Mouse (Mus musculus) neutrophil, adult 5-6 weeks (primary cell): Measurements from ENCODE around the gene Cln6. TPM values are rescaled to one million over a fixed set of nuclear protein-coding genes. Genes with fewer than 3 reads are reported as not detected.
"Not testable (repeated sequence)": the region's sequence is repeated elsewhere in the genome, so short reads cannot be mapped to it uniquely, and the experiment has no call there.

Experiments
- ATAC-seq: fragments of 151-379, 151-347 bp; 2 replicates; pipeline ENCODE4 v1.8.0; 2017; ENCODE audit warnings: mild to moderate bottlenecking, moderate TSS enrichment; ENCODE audit not compliant: insufficient number of reproducible peaks, poor library complexity, low FRiP score, severe bottlenecking; ENCODE audit errors: extremely low read depth
- total RNA-seq: library from RNA; stranded (forward); fragments of 200-1000 nt; gene quantifications from 2 replicates; pipeline ENCODE4 v1.2.3, GENCODE M21; 2017

Gene Cln6
- total RNA-seq, 1 experiment from 2014 or later, result 0.70 TPM

DNA sequence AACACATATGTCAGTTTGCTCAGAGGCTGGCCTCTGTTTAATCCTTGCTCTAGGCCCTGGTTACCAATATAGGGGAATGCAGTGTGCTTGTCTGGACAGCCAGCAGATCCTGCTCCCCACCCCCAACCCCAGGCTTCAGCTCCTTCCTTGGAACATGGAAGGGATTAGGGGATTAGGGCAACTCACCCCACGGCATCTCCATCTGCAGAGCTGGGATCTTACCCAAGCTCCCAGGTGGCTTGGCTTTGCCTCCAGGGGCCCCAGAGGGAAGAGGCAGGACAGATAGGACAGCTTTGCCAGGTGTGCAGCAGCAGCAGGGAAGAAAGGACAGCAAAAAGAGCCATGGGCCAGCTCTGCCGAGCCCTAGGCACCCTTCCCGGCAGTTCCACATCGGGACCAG lies 22.3 kb downstream of the Cln6 start:
- ATAC-seq, result no peak

DNA sequence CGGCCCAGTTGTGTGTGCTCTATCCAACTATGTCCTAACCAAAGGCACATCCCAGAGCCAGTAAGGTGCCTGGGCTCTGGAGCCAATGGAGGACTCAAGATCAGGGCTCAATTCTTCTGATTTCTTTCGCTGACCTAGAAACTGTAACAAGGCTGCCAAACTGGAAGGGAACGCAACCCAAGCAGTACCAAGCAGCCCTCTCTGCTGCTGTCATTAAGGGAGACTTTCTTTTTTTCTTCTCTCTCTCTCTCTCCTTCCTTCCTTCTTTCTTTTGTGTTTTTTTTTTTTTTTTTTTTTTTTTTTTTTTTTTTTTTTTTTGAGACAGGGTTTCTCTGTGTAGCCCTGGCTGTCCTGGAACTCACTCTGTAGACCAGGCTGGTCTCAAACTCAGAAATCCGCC lies 30.7 kb downstream of the Cln6 start:
- not testable (repeated sequence) for ATAC-seq

- ATAC-seq, result no peak
Measured at GRCm38 (mm10) chr9:62870728-62871127, 32.1 kb downstream of the Cln6 start.

- ATAC-seq, result no peak
Measured at GRCm38 (mm10) chr9:62876966-62877616, 38.5 kb downstream of the Cln6 start.

DNA sequence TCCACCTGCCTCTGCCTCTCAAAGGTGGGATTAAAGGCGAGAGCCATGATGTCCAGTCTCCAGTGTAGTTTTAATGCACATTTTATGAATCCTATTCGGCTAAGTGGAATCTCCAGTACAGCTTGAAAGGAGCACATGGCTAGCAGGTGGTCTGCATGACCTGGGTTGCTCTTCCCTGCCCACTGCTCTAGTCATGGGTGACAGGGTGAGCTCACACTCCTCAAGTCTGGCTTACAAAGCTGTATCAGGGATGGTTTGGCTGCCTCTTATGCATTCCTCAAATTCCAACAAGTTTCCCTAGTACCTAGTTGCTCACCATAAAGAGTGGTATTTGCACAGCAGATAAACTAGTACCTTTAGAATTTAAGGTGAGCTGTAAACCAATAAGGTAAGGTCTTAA lies 39.2 kb downstream of the Cln6 start:
- ATAC-seq, result no peak

DNA sequence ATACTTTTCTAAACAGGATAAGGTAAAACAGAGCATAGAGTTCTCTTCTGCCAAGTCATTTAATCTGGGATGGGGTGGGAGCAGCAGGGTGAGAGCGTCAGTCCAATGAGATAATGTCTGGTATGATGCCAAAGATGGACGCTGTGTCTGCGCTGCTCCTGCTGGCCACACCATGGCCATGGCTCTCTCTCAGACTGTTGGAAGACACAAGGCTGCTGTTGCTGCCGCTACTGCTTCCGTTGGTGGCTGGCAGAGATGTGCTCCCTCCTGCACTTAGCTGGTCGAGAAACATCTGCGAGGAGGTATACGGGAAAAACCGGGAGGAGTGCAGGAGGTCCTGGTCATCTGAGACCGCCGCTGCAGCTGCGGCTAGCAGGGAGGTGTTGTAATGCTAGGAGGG lies 43.3 kb downstream of the Cln6 start:
- ATAC-seq, result no peak

- no peak for ATAC-seq
Measured at GRCm38 (mm10) chr9:62894486-62894885, 55.9 kb downstream of the Cln6 start.

Other genes with a start within 250 kb of the Cln6 start
- not detected in 2 replicates for gene Itga11, start 161.0 kb upstream of the Cln6 start, total RNA-seq
- gene Fem1b, start 26.9 kb upstream of the Cln6 start, total RNA-seq, result 21.5 and 22.7 TPM in 2 replicates
- gene Calml4, start 19.3 kb downstream of the Cln6 start, total RNA-seq, result 0.61 TPM in 1 of 2 replicates, not detected in the other
- 78.0 and 84.1 TPM in 2 replicates for gene Pias1, start 149.1 kb downstream of the Cln6 start, total RNA-seq